Mouse (Mus musculus): ENCODE measurements around the gene Pcsk2. TPM values are rescaled to one million over a fixed set of nuclear protein-coding genes. Genes with fewer than 3 reads are reported as not detected.

Pcsk2 gene
- total RNA-seq, 2 experiments from 2014 or later = 4.5 to 6.5 TPM

- no peak for DNase-seq (ENCODE audit: low spot score in 2 of 2)
Observed at GRCm38 (mm10) chr2:143623916-143624315, 78.0 kb downstream of the Pcsk2 start.

GRCm38 (mm10) chr2:143643305-143643704 is 97.3 kb downstream of the Pcsk2 start:
- no peak for DNase-seq (ENCODE audit: low spot score in 2 of 2)

- DNase-seq (ENCODE audit: low spot score in 2 of 2) = no peak
Observed at GRCm38 (mm10) chr2:143644374-143644773, 98.4 kb downstream of the Pcsk2 start.

GRCm38 (mm10) chr2:143646001-143646400 is 100.0 kb downstream of the Pcsk2 start:
- no peak for DNase-seq (ENCODE audit: low spot score in 2 of 2)

- no peak for DNase-seq (ENCODE audit: low spot score in 2 of 2)
Observed at GRCm38 (mm10) chr2:143654621-143655020, 108.7 kb downstream of the Pcsk2 start.

- no peak for DNase-seq (ENCODE audit: low spot score in 2 of 2)
Observed at GRCm38 (mm10) chr2:143656968-143657367, 111.0 kb downstream of the Pcsk2 start.

- DNase-seq (ENCODE audit: low spot score in 2 of 2) = no peak
Observed at GRCm38 (mm10) chr2:143666785-143667184, 120.8 kb downstream of the Pcsk2 start.

GRCm38 (mm10) chr2:143677869-143678268 is 131.9 kb downstream of the Pcsk2 start:
- DNase-seq (ENCODE audit: low spot score in 2 of 2) = no peak

GRCm38 (mm10) chr2:143679513-143679912 is 133.6 kb downstream of the Pcsk2 start:
- DNase-seq (ENCODE audit: low spot score in 2 of 2) = no peak

- no peak for DNase-seq (ENCODE audit: low spot score in 2 of 2)
Observed at GRCm38 (mm10) chr2:143681873-143682555, 136.1 kb downstream of the Pcsk2 start.

GRCm38 (mm10) chr2:143683513-143683912 is 137.6 kb downstream of the Pcsk2 start:
- DNase-seq (ENCODE audit: low spot score in 2 of 2) = no peak

GRCm38 (mm10) chr2:143691244-143691643 is 145.3 kb downstream of the Pcsk2 start:
- no peak for DNase-seq (ENCODE audit: low spot score in 2 of 2)

GRCm38 (mm10) chr2:143696026-143696557 is 150.1 kb downstream of the Pcsk2 start:
- no peak for DNase-seq (ENCODE audit: low spot score in 2 of 2)

GRCm38 (mm10) chr2:143696704-143697103 is 150.7 kb downstream of the Pcsk2 start:
- DNase-seq (ENCODE audit: low spot score in 2 of 2) = no peak

- no peak for DNase-seq (ENCODE audit: low spot score in 2 of 2)
Observed at GRCm38 (mm10) chr2:143701141-143701540, 155.2 kb downstream of the Pcsk2 start.

- no peak for DNase-seq (ENCODE audit: low spot score in 2 of 2)
Observed at GRCm38 (mm10) chr2:143702931-143703344, 157.0 kb downstream of the Pcsk2 start.

GRCm38 (mm10) chr2:143708205-143708604 is 162.2 kb downstream of the Pcsk2 start:
- no peak for DNase-seq (ENCODE audit: low spot score in 2 of 2)

GRCm38 (mm10) chr2:143709249-143709648 is 163.3 kb downstream of the Pcsk2 start:
- no peak for DNase-seq (ENCODE audit: low spot score in 2 of 2)

- no peak for DNase-seq (ENCODE audit: low spot score in 2 of 2)
Observed at GRCm38 (mm10) chr2:143709979-143710378, 164.0 kb downstream of the Pcsk2 start.

GRCm38 (mm10) chr2:143711886-143712285 is 165.9 kb downstream of the Pcsk2 start:
- no peak for DNase-seq (ENCODE audit: low spot score in 2 of 2)

- no peak for DNase-seq (ENCODE audit: low spot score in 2 of 2)
Observed at GRCm38 (mm10) chr2:143712901-143713300, 166.9 kb downstream of the Pcsk2 start.

GRCm38 (mm10) chr2:143713902-143714301 is 167.9 kb downstream of the Pcsk2 start:
- no peak for DNase-seq (ENCODE audit: low spot score in 2 of 2)

- no peak for DNase-seq (ENCODE audit: low spot score in 2 of 2)
Observed at GRCm38 (mm10) chr2:143715110-143715509, 169.2 kb downstream of the Pcsk2 start.

Measured in adrenal gland, adult 18-20 months (tissue).